Mouse (Mus musculus) splenic B cell, adult 2 months (primary cell): ENCODE measurements around the gene Cenpt.
A peak's percentile ranks its signal among the peaks of the same experiment; 100 is the strongest.

Source experiments
- DNase-seq: peaks from one replicate; pipeline ENCODE4 v3.0.0-alpha.2; 2011; ENCODE audit warnings: low read depth, low spot score
- H3K27me3 ChIP-seq: 2 replicates; pipeline ENCODE4 v1.6.1; 2012; ENCODE audit warnings: mild to moderate bottlenecking, low read length, moderate library complexity, mixed read lengths; ENCODE audit not compliant: control insufficient read depth, poor library complexity, insufficient read depth, severe bottlenecking
- H3K36me3 ChIP-seq: 2 replicates; pipeline ENCODE4 v1.6.1; 2012; ENCODE audit warnings: mild to moderate bottlenecking, low read length, moderate library complexity, mixed read lengths; ENCODE audit not compliant: control insufficient read depth, poor library complexity, insufficient read depth, severe bottlenecking

The Cenpt gene

DNA sequence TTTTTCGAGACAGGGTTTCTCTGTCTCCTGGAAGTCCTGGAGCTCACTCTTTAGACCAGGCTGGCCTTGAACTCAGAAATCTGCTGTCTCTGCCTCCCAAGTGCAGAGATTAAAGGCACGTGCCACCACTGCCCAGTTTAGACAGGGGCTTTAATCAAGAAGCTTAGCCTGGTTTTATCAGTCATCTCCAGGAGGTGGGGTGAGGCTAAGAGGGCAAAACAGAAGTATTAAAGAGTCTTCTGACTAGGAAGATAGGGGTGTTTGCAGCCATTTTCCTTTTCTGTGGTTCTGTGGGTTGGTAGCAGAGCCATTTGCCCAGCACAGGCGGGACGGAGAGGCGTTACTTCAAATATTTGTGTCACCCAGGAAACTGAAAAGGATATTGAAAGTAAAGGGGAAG is 6.2 kb upstream of the Cenpt start:
- DNase-seq: no peak
- Histone ChIP-seq H3K27me3 (no peaks in the 10 kb centered on the region), H3K36me3 (no peaks in the 10 kb centered on the region)

DNA sequence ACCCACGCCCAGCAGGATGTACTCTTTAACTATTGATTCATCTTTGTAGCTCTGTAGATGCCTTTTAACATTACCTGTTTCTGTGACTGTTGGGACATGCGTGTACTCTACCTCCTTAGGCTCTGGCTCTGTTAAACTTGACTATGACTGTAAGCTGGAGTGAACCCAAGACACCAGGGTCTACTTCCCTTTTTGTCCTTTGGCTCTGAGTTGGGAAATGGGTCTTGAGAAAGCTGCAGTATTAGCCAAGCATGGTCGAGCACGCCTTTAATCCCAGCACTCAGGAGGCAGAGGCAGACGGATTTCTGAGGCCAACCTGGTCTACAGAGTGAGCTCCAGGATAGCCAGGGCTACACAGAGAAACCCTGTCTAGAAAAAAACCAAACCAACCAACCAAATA is 5.4 kb upstream of the Cenpt start:
- H3K27me3 ChIP-seq: no peaks in the 10 kb centered on the region
- H3K36me3 ChIP-seq: no peaks in the 10 kb centered on the region
- no peak for DNase-seq

DNA sequence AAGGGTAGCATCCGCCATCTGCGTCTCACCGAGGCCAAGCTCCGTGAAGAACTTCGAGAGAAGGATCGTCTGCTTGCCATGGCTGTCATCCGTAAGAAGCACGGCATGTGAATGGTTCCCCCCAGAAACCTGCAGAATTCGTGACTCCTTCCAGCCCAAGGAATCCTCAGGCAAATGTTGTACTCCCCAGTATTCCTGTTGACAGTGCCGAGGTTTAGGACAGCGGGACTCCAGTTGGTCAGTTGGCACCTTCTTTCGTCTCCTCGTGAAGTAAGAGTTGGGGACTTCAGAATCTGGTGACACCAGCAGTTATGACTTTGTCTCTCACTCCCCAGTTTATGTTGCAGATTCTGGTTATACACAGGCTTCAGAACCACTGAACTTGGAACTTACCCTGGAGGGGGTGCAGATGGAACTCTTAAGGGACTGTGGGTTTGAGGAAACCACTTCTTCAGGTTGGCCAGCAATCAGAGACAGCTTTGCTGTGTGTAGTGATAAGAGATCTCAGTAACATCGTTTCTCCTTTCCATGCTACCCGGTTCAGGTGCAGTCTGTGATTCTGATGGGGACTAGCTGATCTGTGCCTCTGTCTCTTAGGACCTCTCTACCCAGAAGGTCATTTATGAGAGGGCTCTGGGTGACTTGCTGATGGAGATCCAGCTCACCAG is 3.2 kb upstream of the Cenpt start:
- H3K27me3 ChIP-seq: no peaks in the 10 kb centered on the region
- H3K36me3 ChIP-seq: no peaks in the 10 kb centered on the region
- no peak for DNase-seq

DNA sequence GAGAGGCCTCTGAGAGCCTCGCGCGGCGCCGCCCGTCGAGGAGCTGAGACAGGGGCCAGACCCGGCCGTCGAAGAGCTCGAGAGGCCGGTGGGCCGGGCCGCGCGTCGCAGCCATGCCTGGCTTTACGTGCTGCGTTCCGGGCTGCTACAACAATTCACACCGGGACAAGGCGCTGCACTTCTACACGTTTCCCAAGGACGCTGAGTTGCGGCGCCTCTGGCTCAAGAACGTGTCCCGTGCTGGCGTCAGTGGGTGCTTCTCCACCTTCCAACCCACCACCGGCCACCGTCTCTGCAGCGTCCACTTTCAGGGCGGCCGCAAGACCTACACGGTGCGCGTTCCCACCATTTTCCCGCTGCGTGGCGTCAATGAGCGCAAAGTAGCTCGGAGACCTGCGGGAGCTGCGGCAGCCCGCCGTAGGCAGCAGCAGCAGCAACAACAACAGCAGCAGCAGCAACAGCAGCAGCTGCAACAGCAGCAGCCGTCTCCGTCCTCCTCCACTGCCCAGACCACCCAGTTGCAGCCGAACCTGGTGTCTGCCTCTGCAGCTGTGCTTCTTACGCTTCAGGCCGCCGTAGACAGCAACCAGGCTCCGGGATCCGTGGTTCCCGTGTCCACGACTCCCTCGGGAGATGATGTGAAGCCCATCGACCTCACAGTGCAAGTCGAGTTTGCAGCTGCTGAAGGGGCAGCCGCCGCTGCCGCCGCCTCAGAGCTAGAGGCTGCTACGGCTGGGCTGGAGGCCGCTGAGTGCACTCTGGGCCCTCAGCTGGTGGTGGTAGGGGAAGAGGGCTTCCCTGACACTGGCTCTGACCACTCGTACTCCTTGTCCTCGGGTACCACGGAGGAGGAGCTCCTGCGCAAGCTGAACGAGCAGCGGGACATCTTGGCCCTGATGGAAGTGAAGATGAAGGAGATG is 2.4 kb upstream of the Cenpt start:
- peak; percentile 33 for DNase-seq
- Histone ChIP-seq H3K36me3 (no peaks in the 10 kb centered on the region), H3K27me3 (no peaks in the 10 kb centered on the region)

DNA sequence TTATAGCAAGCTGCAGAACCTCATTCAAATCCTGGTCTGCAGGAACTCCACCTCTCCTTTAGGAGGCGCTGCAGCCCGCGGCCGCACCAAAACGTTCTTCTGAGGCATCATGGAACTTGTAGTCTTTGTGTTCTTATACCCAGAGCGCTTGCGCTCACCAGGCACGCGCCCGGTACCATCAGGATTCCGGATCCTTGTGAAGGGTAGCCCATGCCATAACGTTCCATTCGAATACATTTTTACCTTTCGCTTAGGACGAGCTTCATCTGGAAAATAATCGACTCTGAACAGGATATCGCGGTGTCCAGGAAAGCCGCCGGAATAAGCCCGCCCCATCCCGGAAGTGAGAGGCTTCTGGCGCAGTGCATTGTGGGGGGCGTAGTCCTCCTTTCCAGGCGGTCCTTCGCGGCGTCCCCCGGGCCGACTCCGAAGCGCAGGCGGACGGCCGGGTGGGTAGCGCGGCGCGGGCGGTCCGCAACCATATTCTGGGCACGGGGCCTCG is 1.7 kb upstream of the Cenpt start, which contains the start of gene Thap11:
TSS of gene Thap11 (plus strand) at position 418 of the 502 bp plus-strand sequence.
- H3K36me3 ChIP-seq: no peaks in the 10 kb centered on the region
- DNase-seq: peak; percentile 92

DNA sequence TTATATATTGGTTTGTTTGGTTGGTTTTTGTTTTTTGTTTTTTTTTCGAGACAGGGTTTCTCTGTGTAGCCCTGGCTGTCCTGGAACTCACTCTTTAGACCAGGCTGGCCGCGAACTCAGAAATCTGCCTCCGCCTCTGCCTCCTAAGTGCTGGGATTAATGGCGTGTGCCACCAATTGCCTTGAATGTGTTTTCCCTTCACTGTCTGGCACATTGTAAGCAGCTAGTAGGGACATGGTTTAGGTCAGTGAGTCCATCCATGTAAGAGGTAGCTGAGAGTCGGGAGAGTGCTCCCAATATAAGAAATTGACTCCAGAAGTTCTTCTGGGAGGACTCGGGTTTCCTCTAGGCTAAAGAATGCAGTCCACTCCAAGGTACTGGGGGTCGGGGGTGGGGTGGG is 1.2 kb upstream of the Cenpt start:
- no peak for DNase-seq
- Histone ChIP-seq H3K36me3 (no peaks in the 10 kb centered on the region), H3K27me3 (no peaks in the 10 kb centered on the region)

More for the DNA sequence above, 1.7 kb upstream of the Cenpt start, which contains the start of gene Thap11:
- H3K27me3 ChIP-seq: no peaks in the 10 kb centered on the region

DNA sequence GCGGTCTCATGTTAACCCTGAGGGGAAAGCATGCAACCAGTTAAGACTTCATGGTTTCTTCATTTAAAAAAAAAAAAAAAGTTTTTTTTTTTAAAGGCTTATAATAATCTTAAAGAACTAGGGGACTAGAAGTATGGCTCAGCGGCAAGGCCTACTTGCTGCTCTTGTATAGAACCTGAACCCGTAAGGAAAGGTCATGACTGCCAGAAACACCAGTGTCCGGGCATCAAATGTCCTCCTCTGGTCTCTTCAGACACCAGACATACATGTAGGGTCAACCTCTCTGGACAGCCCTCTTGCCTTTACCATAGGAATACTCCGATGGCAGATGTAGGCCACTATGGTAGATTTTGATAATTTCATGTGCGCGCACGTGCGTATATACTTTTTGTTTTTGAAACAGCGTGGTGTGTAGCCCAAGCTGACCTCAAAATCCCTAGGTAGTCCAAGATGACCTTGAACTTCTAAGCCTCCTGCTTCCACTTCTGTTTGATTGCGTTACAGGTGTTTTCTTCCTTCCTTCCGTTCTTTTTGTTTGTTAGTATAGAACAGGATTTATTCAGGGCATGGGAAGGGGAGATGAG is 840 bp downstream of the Cenpt start:
- no peaks in the 10 kb centered on the region for H3K27me3 ChIP-seq
- DNase-seq: no peak
- H3K36me3 ChIP-seq: 0 out of 2 replicates have a peak, but pooled peaks cover 2% of the 10 kb centered on the region

DNA sequence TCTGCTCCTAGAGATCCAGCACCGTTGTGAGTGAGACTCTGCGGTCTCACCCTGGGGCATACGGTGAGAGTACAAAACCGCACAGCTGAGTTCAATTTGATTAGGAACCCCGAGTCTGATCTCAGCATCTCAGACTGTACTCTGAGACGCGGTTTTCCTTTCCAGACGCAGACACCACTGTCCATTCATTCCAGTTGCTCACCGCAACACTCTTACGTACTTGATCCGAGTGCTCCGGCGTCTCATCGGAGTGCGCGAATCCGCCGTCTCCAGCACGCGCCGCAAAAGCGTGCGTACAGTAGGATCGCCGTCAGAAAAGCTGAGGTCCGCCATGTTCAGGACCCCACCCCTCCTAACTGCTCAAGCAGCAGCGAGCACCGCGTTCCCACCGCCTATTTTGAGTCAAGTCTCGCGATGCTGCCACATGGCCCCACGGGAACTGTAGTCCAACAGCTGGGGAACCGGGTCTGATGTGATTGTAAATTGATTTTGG is 1.4 kb downstream of the Cenpt start:
- Histone ChIP-seq H3K27me3 (no peaks in the 10 kb centered on the region), H3K36me3 (0 out of 2 replicates have a peak, but pooled peaks cover 2% of the 10 kb centered on the region)
- DNase-seq: peak; percentile 90

DNA sequence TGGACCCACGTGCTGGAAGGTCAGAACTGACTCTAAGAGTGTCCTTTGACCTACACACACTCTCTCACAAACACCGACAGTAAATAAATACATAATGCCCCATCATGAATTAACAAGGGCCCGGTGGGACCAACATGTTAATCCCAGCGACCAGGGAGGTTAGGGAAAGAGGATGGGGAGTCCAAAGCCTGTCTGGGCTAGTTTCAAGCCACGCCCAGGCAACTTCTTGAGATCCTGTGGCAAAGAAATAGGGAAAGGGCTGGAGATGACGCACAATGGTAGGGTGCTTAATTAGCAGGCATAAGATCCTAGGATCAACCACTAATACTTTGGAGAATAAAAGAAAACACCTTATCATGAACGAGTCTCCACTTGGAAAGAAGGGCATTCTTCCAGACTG is 2.5 kb downstream of the Cenpt start:
- DNase-seq: no peak
- Histone ChIP-seq H3K36me3 (peaks cover 5% of the 10 kb centered on the region; the same call in 1 of the 2 replicates), H3K27me3 (no peaks in the 10 kb centered on the region)

DNA sequence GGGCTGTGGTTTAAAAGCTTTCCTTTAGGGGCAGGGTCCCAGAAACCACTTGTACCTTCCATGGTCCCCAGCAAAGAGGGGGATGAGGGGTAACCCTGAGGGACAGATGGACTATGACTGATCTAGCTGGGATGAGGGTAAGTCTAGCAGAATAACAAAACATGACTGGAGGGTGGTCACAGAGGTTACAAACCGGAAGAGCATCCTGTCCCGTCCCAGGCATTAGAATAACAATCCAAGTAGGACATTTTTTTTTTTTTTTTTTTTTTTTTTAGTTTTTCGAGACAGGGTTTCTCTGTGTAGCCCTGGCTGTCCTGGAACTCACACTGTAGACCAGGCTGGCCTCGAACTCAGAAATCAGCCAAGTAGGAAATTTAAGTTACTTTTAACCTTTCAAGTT is 3.1 kb downstream of the Cenpt start:
- peaks cover 5% of the 10 kb centered on the region; the same call in 1 of the 2 replicates for H3K36me3 ChIP-seq
- no peak for DNase-seq
- no peaks in the 10 kb centered on the region for H3K27me3 ChIP-seq

DNA sequence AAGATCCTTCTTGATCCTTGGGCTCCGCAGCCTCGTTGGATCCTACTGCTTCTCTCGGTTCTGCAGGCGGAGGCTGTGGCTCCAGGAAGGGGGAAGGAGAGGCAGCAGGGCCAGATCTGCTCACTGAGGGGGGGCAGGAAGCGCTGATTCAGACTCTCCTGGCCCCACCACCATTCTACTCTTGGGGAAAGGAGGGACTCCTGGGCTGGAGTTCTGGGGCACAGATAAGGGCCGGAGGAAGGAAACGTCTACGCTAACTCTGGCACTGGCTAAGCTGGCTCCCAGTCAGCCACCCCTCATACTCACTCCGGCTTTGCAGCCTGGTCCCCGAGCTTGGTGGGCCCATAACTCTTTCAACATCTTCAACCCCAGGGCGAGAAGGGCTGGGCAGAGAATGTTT is 6.4 kb downstream of the Cenpt start:
- no peak for DNase-seq
- no peaks in the 10 kb centered on the region for H3K27me3 ChIP-seq
- H3K36me3 ChIP-seq: peaks cover 8% of the 10 kb centered on the region; the same call in 1 of the 2 replicates

DNA sequence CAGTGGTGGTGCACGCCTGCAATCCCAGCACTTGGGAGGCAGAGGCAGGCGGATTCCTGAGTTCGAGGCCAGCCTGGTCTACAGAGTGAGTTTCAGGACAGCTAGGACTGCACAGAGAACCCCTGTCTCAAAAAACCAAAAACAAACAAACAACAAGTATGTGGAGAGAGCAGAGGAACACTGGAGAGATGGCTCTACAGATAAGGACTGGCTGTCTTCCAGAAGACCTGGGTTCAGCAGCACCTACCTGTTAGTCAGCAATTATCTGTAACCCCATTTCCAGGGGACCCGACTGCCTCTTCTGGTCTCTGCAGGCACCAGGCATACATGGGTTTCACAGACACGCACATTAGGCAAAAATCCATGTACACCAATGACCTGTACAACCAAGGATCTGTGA is 13.9 kb downstream of the Cenpt start:
- no peak for DNase-seq
- Histone ChIP-seq H3K36me3 (no peaks in the 10 kb centered on the region; the same call in 1 of the 2 replicates), H3K27me3 (no peaks in the 10 kb centered on the region)

DNA sequence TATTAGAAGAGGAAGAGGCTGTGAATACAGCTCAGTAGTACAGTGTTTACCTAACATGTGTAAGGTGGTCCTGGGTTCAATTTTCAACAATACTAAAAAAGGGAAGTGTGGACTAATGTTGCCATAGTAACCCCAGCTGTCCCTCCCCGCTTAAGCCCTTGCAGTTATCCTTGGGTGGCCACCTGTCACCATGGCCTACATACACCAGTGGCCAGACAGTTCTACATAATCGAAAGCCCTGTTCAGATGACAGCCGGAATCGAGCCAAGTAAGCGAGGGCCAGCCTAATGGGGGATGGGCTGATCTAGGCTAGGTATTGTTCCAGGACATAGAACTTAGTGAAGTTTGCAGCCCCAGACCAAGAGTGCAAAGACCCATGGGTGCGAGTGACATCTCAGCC is 16.1 kb downstream of the Cenpt start:
- DNase-seq: peak; percentile 75
- H3K27me3 ChIP-seq: no peaks in the 10 kb centered on the region
- H3K36me3 ChIP-seq: no peaks in the 10 kb centered on the region

DNA sequence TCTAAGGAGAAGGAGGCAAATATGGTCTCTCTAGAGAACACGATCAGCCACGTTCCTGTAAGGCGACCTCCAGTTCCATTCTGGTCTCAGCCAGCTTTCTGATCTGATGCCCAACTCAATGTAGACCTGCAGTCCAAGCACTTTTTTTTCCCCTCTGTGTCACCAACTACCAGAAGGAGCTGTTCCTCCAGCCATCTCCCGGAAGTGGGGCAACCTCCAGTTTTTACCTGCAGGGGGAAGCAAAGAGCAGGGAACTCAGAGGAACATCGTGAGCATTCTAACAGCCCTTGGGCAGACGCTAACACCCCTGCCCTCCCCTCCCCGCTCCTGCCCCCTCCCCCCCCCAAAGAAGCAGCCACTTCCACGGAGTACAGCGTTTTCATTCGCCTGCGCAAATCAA is 17.8 kb downstream of the Cenpt start:
- DNase-seq: peak; percentile 90
- H3K27me3 ChIP-seq: no peaks in the 10 kb centered on the region
- H3K36me3 ChIP-seq: no peaks in the 10 kb centered on the region
